Mouse (Mus musculus) macrophage (primary cell): ENCODE data around the gene Map1lc3b. TPM values are rescaled to one million over a fixed set of nuclear protein-coding genes. Genes with fewer than 3 reads are reported as not detected.

Experiments used
- H3K27ac ChIP-seq: fragments of 350-480 bp; formaldehyde crosslinking; 2 replicates; pipeline ENCODE4 v1.9.0; 2021
- H3K36me3 ChIP-seq: fragments of 350-480 bp; formaldehyde crosslinking; 2 replicates; pipeline ENCODE4 v1.9.0; 2021; ENCODE audit errors: inconsistent target
- H3K4me3 ChIP-seq: fragments of 350-480 bp; formaldehyde crosslinking; 2 replicates; pipeline ENCODE4 v1.9.0; 2021; ENCODE audit errors: inconsistent target
- H3K79me2 ChIP-seq: fragments of 350-480 bp; formaldehyde crosslinking; 2 replicates; pipeline ENCODE4 v1.9.0; 2021; ENCODE audit errors: inconsistent target
- WGBS: methylation state at CpG from one replicate; pipeline ENCODE4 v1.1.7; 2026; ENCODE audit warnings: inconsistent platforms; ENCODE audit not compliant: missing documents; 5-methylcytosine and 5-hydroxymethylcytosine counted together
- polyA plus RNA-seq: library from polyadenylated mRNA; stranded (reverse); fragments of 250-400 nt; gene quantifications from 3 replicates; pipeline ENCODE4 v1.2.4, GENCODE M21; 2018; ENCODE audit warnings: inconsistent platforms

Map1lc3b gene
- polyA plus RNA-seq, 1 experiment from 2014 or later, result 103 TPM

- peaks cover 58% of the 10 kb centered on the region; the same call in 1 of the 2 replicates for H3K79me2 ChIP-seq
- no peak overlapping the region for H3K4me3 ChIP-seq
- 93% methylated on average over 12 of the region's 12 CpGs for WGBS
- no peaks in the 10 kb centered on the region for H3K36me3 ChIP-seq
- no peak overlapping the region for H3K27ac ChIP-seq
Measured at GRCm38 (mm10) chr8:121647511-121648215, 57.5 kb downstream of the Map1lc3b start.

Other genes with a start within 250 kb of the Map1lc3b start
- not detected in 3 replicates for gene 1700018B08Rik, start 46.0 kb upstream of the Map1lc3b start, polyA plus RNA-seq
- gene Fbxo31, start 11.6 kb upstream of the Map1lc3b start, polyA plus RNA-seq, result 3.7 to 7.2 TPM (median 6.6 TPM) in 3 replicates
- 3.0 to 3.6 TPM (median 3.1 TPM) in 3 replicates for gene Zcchc14, start 62.5 kb downstream of the Map1lc3b start, polyA plus RNA-seq
- gene Jph3, start 139.3 kb downstream of the Map1lc3b start, polyA plus RNA-seq, result 0.26 TPM in 1 of 3 replicates, not detected in the others
- gene Klhdc4, start 239.2 kb downstream of the Map1lc3b start, polyA plus RNA-seq, result 18.7 to 27.6 TPM (median 19.1 TPM) in 3 replicates